Mouse (Mus musculus): ENCODE results near the gene Plek2. TPM values are rescaled to one million over a fixed set of nuclear protein-coding genes. Genes with fewer than 3 reads are reported as not detected.

Gene Plek2
- polyA plus RNA-seq, 1 experiment from 2014 or later = 2.4 TPM

GRCm38 (mm10) chr12:78903313-78903712, 3.5 kb downstream of the Plek2 start:
- H3K27ac ChIP-seq (ENCODE audit: low read depth, low read length) = no peak overlapping the region
- no peak for ATAC-seq (ENCODE audit: low read depth)
- WGBS = 87% methylated on average over 4 of the region's 4 CpGs

GRCm38 (mm10) chr12:78901467-78901866, 5.3 kb downstream of the Plek2 start:
- H3K4me3 ChIP-seq (ENCODE audit: low read depth, low read length) = no peak overlapping the region
- 0 out of 2 replicates have a peak, but pooled peaks cover 2% of the 10 kb centered on the region for H3K27me3 ChIP-seq (ENCODE audit: control insufficient read depth, insufficient read depth, low read length)
- H3K9ac ChIP-seq (replicated peaks; ENCODE audit: low read depth, low read length) = no peak overlapping the region
- no peak for ATAC-seq (ENCODE audit: low read depth)
- H3K4me1 ChIP-seq (ENCODE audit: control insufficient read depth, insufficient read depth, low read length) = no peaks in the 10 kb centered on the region
- no peak overlapping the region for H3K27ac ChIP-seq (ENCODE audit: low read depth, low read length)
- H3K4me2 ChIP-seq (ENCODE audit: low read depth, low read length) = no peak overlapping the region
- no peaks in the 10 kb centered on the region for H3K9me3 ChIP-seq (ENCODE audit: control insufficient read depth, low read length)
- no peaks in the 10 kb centered on the region for H3K36me3 ChIP-seq (ENCODE audit: control insufficient read depth, insufficient read depth, low read length)
- 87% methylated on average over 5 of the region's 5 CpGs for WGBS

More at GRCm38 (mm10) chr12:78903313-78903712, 3.5 kb downstream of the Plek2 start:
- Histone ChIP-seq H3K9ac (replicated peaks; ENCODE audit: low read depth, low read length) (no peak overlapping the region), H3K36me3 (ENCODE audit: control insufficient read depth, insufficient read depth, low read length) (no peaks in the 10 kb centered on the region), H3K27me3 (ENCODE audit: control insufficient read depth, insufficient read depth, low read length) (peaks cover 12% of the 10 kb centered on the region), H3K4me3 (ENCODE audit: low read depth, low read length) (no peak overlapping the region), H3K4me1 (ENCODE audit: control insufficient read depth, insufficient read depth, low read length) (peaks cover 6% of the 10 kb centered on the region; the same call in 1 of the 2 replicates), H3K4me2 (ENCODE audit: low read depth, low read length) (no peak overlapping the region), H3K9me3 (ENCODE audit: control insufficient read depth, low read length) (no peaks in the 10 kb centered on the region)

GRCm38 (mm10) chr12:78897861-78898260, 8.9 kb downstream of the Plek2 start:
- no peak for ATAC-seq (ENCODE audit: low read depth)
- Histone ChIP-seq H3K4me1 (ENCODE audit: control insufficient read depth, insufficient read depth, low read length) (no peaks in the 10 kb centered on the region), H3K4me3 (ENCODE audit: low read depth, low read length) (no peak overlapping the region), H3K27ac (ENCODE audit: low read depth, low read length) (no peak overlapping the region), H3K9ac (replicated peaks; ENCODE audit: low read depth, low read length) (no peak overlapping the region), H3K27me3 (ENCODE audit: control insufficient read depth, insufficient read depth, low read length) (no peaks in the 10 kb centered on the region), H3K4me2 (ENCODE audit: low read depth, low read length) (no peak overlapping the region), H3K9me3 (ENCODE audit: control insufficient read depth, low read length) (no peaks in the 10 kb centered on the region), H3K36me3 (ENCODE audit: control insufficient read depth, insufficient read depth, low read length) (no peaks in the 10 kb centered on the region)
- WGBS = 95% methylated on average over 1 of the region's 1 CpGs

- Histone ChIP-seq H3K4me3 (ENCODE audit: low read depth, low read length) (no peak overlapping the region), H3K27ac (ENCODE audit: low read depth, low read length) (no peak overlapping the region), H3K9me3 (ENCODE audit: control insufficient read depth, low read length) (no peaks in the 10 kb centered on the region), H3K27me3 (ENCODE audit: control insufficient read depth, insufficient read depth, low read length) (no peaks in the 10 kb centered on the region), H3K36me3 (ENCODE audit: control insufficient read depth, insufficient read depth, low read length) (peaks cover 1% of the 10 kb centered on the region; the same call in 1 of the 2 replicates), H3K4me2 (ENCODE audit: low read depth, low read length) (no peak overlapping the region), H3K9ac (replicated peaks; ENCODE audit: low read depth, low read length) (no peak overlapping the region), H3K4me1 (ENCODE audit: control insufficient read depth, insufficient read depth, low read length) (no peaks in the 10 kb centered on the region)
- ATAC-seq (ENCODE audit: low read depth) = no peak
- 94% methylated on average over 2 of the region's 2 CpGs for WGBS
Measured at GRCm38 (mm10) chr12:78891149-78891548, 15.6 kb downstream of the Plek2 start.

- no peak for ATAC-seq (ENCODE audit: low read depth)
- Histone ChIP-seq H3K27me3 (ENCODE audit: control insufficient read depth, insufficient read depth, low read length) (no peaks in the 10 kb centered on the region), H3K9ac (replicated peaks; ENCODE audit: low read depth, low read length) (no peak overlapping the region), H3K4me2 (ENCODE audit: low read depth, low read length) (no peak overlapping the region), H3K36me3 (ENCODE audit: control insufficient read depth, insufficient read depth, low read length) (peaks cover 7% of the 10 kb centered on the region; the same call in 1 of the 2 replicates), H3K4me1 (ENCODE audit: control insufficient read depth, insufficient read depth, low read length) (no peaks in the 10 kb centered on the region), H3K27ac (ENCODE audit: low read depth, low read length) (no peak overlapping the region), H3K9me3 (ENCODE audit: control insufficient read depth, low read length) (no peaks in the 10 kb centered on the region), H3K4me3 (ENCODE audit: low read depth, low read length) (no peak overlapping the region)
- whole genome bisulfite sequencing = 76% methylated on average over 1 of the region's 1 CpGs
Measured at GRCm38 (mm10) chr12:78890062-78890461, 16.7 kb downstream of the Plek2 start.

- H3K36me3 ChIP-seq (ENCODE audit: control insufficient read depth, insufficient read depth, low read length) = peaks cover 26% of the 10 kb centered on the region
- H3K4me2 ChIP-seq (ENCODE audit: low read depth, low read length) = no peak overlapping the region
- no peak overlapping the region for H3K4me3 ChIP-seq (ENCODE audit: low read depth, low read length)
- H3K9me3 ChIP-seq (ENCODE audit: control insufficient read depth, low read length) = no peaks in the 10 kb centered on the region
- no peak overlapping the region for H3K9ac ChIP-seq (replicated peaks; ENCODE audit: low read depth, low read length)
- no peak overlapping the region for H3K27ac ChIP-seq (ENCODE audit: low read depth, low read length)
- H3K4me1 ChIP-seq (ENCODE audit: control insufficient read depth, insufficient read depth, low read length) = no peaks in the 10 kb centered on the region
- 95% methylated on average over 3 of the region's 3 CpGs for WGBS
- H3K27me3 ChIP-seq (ENCODE audit: control insufficient read depth, insufficient read depth, low read length) = no peaks in the 10 kb centered on the region
- no peak for ATAC-seq (ENCODE audit: low read depth)
Measured at GRCm38 (mm10) chr12:78874581-78874980, 32.2 kb downstream of the Plek2 start.

GRCm38 (mm10) chr12:78868115-78868514, 38.6 kb downstream of the Plek2 start:
- no peak for ATAC-seq (ENCODE audit: low read depth)
- H3K27me3 ChIP-seq (ENCODE audit: control insufficient read depth, insufficient read depth, low read length) = no peaks in the 10 kb centered on the region
- H3K9ac ChIP-seq (replicated peaks; ENCODE audit: low read depth, low read length) = no peak overlapping the region
- no peak overlapping the region for H3K4me3 ChIP-seq (ENCODE audit: low read depth, low read length)
- WGBS = 98% methylated on average over 1 of the region's 1 CpGs
- no peak overlapping the region for H3K27ac ChIP-seq (ENCODE audit: low read depth, low read length)
- H3K4me1 ChIP-seq (ENCODE audit: control insufficient read depth, insufficient read depth, low read length) = peaks cover 2% of the 10 kb centered on the region
- no peak overlapping the region for H3K4me2 ChIP-seq (ENCODE audit: low read depth, low read length)
- peaks cover 4% of the 10 kb centered on the region; the same call in 1 of the 2 replicates for H3K36me3 ChIP-seq (ENCODE audit: control insufficient read depth, insufficient read depth, low read length)
- no peaks in the 10 kb centered on the region for H3K9me3 ChIP-seq (ENCODE audit: control insufficient read depth, low read length)

- Histone ChIP-seq H3K27ac (ENCODE audit: low read depth, low read length) (no peak overlapping the region), H3K36me3 (ENCODE audit: control insufficient read depth, insufficient read depth, low read length) (peaks cover 3% of the 10 kb centered on the region; the same call in 1 of the 2 replicates), H3K4me2 (ENCODE audit: low read depth, low read length) (no peak overlapping the region), H3K27me3 (ENCODE audit: control insufficient read depth, insufficient read depth, low read length) (no peaks in the 10 kb centered on the region), H3K9me3 (ENCODE audit: control insufficient read depth, low read length) (no peaks in the 10 kb centered on the region), H3K4me3 (ENCODE audit: low read depth, low read length) (no peak overlapping the region), H3K9ac (replicated peaks; ENCODE audit: low read depth, low read length) (no peak overlapping the region), H3K4me1 (ENCODE audit: control insufficient read depth, insufficient read depth, low read length) (peaks cover 10% of the 10 kb centered on the region)
- ATAC-seq (ENCODE audit: low read depth) = no peak
- 100% methylated on average over 1 of the region's 1 CpGs for WGBS
Measured at GRCm38 (mm10) chr12:78865434-78865833, 41.3 kb downstream of the Plek2 start.

- H3K9me3 ChIP-seq (ENCODE audit: control insufficient read depth, low read length) = no peaks in the 10 kb centered on the region
- peaks cover 21% of the 10 kb centered on the region for H3K4me1 ChIP-seq (ENCODE audit: control insufficient read depth, insufficient read depth, low read length)
- no peak for ATAC-seq (ENCODE audit: low read depth)
- no peaks in the 10 kb centered on the region for H3K27me3 ChIP-seq (ENCODE audit: control insufficient read depth, insufficient read depth, low read length)
- H3K36me3 ChIP-seq (ENCODE audit: control insufficient read depth, insufficient read depth, low read length) = no peaks in the 10 kb centered on the region
- peak overlapping the region; percentile 69 for H3K9ac ChIP-seq (replicated peaks; ENCODE audit: low read depth, low read length)
- peak overlapping the region; percentile 97 for H3K4me3 ChIP-seq (ENCODE audit: low read depth, low read length)
- under 1% methylated on average over 22 of the region's 22 CpGs for WGBS
- peak overlapping the region; percentile 73 for H3K4me2 ChIP-seq (ENCODE audit: low read depth, low read length)
- peak overlapping the region; percentile 56 for H3K27ac ChIP-seq (ENCODE audit: low read depth, low read length)
Measured at GRCm38 (mm10) chr12:78862254-78862730, 44.5 kb downstream of the Plek2 start.

Data from neural tube, embryonic 14.5 days (tissue).